Mouse (Mus musculus) lung, postnatal 0 days (tissue): ENCODE data around the gene Gxylt1. TPM values are rescaled to one million over a fixed set of nuclear protein-coding genes. Genes with fewer than 3 reads are reported as not detected.

Experiments used
- ATAC-seq: fragments of 200-750 bp; cut with Nextera tagmentation; 2 replicates; pipeline ENCODE4 v1.8.0; 2017; ENCODE audit warnings: moderate library complexity
- DNase-seq: peaks from one replicate; pipeline ENCODE4 v3.0.0-alpha.2; 2016; ENCODE audit warnings: low spot score
- H3K27ac ChIP-seq: fragments of 300-500 bp; sonication (generic); 2 replicates; pipeline ENCODE4 v1.5.1; 2014; ENCODE audit warnings: antibody characterized with exemption, mild to moderate bottlenecking, low read length, mixed read lengths
- H3K27me3 ChIP-seq: fragments of 300-500 bp; sonication (generic); replicated peaks from 2 replicates; pipeline ENCODE4 v1.6.1; 2014; ENCODE audit warnings: low read length, mixed read lengths; ENCODE audit not compliant: insufficient read depth
- H3K36me3 ChIP-seq: fragments of 300-500 bp; sonication (generic); 2 replicates; pipeline ENCODE4 v1.6.1; 2014; ENCODE audit warnings: low read length, mixed read lengths; ENCODE audit not compliant: insufficient read depth
- H3K4me1 ChIP-seq: fragments of 300-500 bp; sonication (generic); 2 replicates; pipeline ENCODE4 v1.6.1; 2014; ENCODE audit warnings: antibody characterized with exemption, low read depth, low read length, mixed read lengths; ENCODE audit not compliant: insufficient read depth
- H3K4me2 ChIP-seq: fragments of 300-500 bp; sonication (generic); replicated peaks from 2 replicates; pipeline ENCODE4 v1.6.1; 2014; ENCODE audit warnings: low read depth, mild to moderate bottlenecking, low read length, moderate library complexity, mixed read lengths
- H3K4me3 ChIP-seq: fragments of 300-500 bp; sonication (generic); 2 replicates; pipeline ENCODE4 v1.5.1; 2014; ENCODE audit warnings: low read depth, low read length
- H3K9ac ChIP-seq: fragments of 300-500 bp; sonication (generic); replicated peaks from 2 replicates; pipeline ENCODE4 v1.6.1; 2014; ENCODE audit warnings: low read depth, mild to moderate bottlenecking
- H3K9me3 ChIP-seq: fragments of 300-500 bp; sonication (generic); 2 replicates; pipeline ENCODE4 v1.6.1; 2016; ENCODE audit warnings: low read length, mixed read lengths
- CTCF ChIP-seq: IDR thresholded peaks from 2 replicates; pipeline ENCODE4 v1.5.1; 2016; ENCODE audit warnings: antibody characterized with exemption, mild to moderate bottlenecking
- EP300 ChIP-seq: IDR thresholded peaks from 2 replicates; pipeline ENCODE4 v1.6.1; 2016; ENCODE audit warnings: antibody characterized with exemption, mild to moderate bottlenecking, control low read depth
- WGBS: fragments of 180-500 bp; shearing (Covaris S2); extraction: QIAGEN DNeasy Blood & Tissue Kit; methylation state at CpG from one replicate; pipeline ENCODE4 v1.1.7; 2014; 5-methylcytosine and 5-hydroxymethylcytosine counted together
- polyA plus RNA-seq: library from polyadenylated mRNA; unstranded; fragments of >200 nt; fragmentation: Nextera tagmentation; extraction: Ambion mirVana; gene quantifications from 2 replicates; pipeline ENCODE4 v1.2.1, GENCODE M21; 2015

The Gxylt1 gene
- polyA plus RNA-seq, 1 experiment from 2014 or later, result 6.9 TPM

- TF ChIP-seq EP300, result no peak
- no peak for TF ChIP-seq CTCF
- no peak for ATAC-seq
- no peaks in the 10 kb centered on the region for H3K9me3 ChIP-seq
- no peak overlapping the region for H3K9ac ChIP-seq
- H3K36me3 ChIP-seq, result no peaks in the 10 kb centered on the region
- H3K4me1 ChIP-seq, result no peaks in the 10 kb centered on the region
- H3K27ac ChIP-seq, result no peak overlapping the region
- DNase-seq, result no peak
- H3K4me2 ChIP-seq, result no peak overlapping the region
- H3K27me3 ChIP-seq, result no peaks in the 10 kb centered on the region
- H3K4me3 ChIP-seq, result no peak overlapping the region
- WGBS, result 71% methylated on average over 11 of the region's 11 CpGs
Observed at GRCm38 (mm10) chr15:93229028-93229427, 46.0 kb downstream of the Gxylt1 start.

- DNase-seq (no peak), ATAC-seq (no peak)
- no peaks in the 10 kb centered on the region for H3K36me3 ChIP-seq
- H3K9me3 ChIP-seq, result no peaks in the 10 kb centered on the region
- TF ChIP-seq EP300 (no peak), CTCF (no peak)
- WGBS, result 61% methylated on average over 10 of the region's 10 CpGs
- no peaks in the 10 kb centered on the region for H3K4me1 ChIP-seq
- H3K9ac ChIP-seq, result no peak overlapping the region
- no peak overlapping the region for H3K4me2 ChIP-seq
- H3K4me3 ChIP-seq, result no peak overlapping the region
- H3K27me3 ChIP-seq, result no peaks in the 10 kb centered on the region
- no peak overlapping the region for H3K27ac ChIP-seq
Observed at GRCm38 (mm10) chr15:93228375-93228774, 46.6 kb downstream of the Gxylt1 start.

DNA sequence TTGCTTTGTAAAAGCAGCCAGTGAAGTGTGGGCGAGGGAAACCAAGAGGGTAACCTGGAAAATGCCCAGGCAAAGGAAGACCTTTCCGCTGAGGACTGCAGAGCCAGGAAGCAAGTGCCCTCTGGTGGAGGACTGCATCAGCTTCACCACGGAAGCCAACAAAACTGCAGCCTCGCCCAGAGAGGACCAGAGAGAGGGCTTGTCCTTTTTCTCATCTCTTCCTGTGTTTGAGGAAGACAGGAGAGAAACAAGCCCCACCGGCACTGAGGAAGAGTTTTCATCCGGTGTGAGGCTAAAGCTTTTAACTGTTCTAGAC is 47.3 kb downstream of the Gxylt1 start:
- peak; percentile 33; the same call in 1 of the 2 replicates for ATAC-seq
- no peak overlapping the region for H3K27ac ChIP-seq
- H3K4me2 ChIP-seq, result no peak overlapping the region
- DNase-seq, result peak; percentile 22
- 18% methylated on average over 6 of the region's 6 CpGs for WGBS
- H3K4me3 ChIP-seq, result no peak overlapping the region
- no peaks in the 10 kb centered on the region for H3K9me3 ChIP-seq
- no peaks in the 10 kb centered on the region for H3K27me3 ChIP-seq
- no peaks in the 10 kb centered on the region for H3K4me1 ChIP-seq
- H3K9ac ChIP-seq, result no peak overlapping the region
- no peaks in the 10 kb centered on the region for H3K36me3 ChIP-seq
- TF ChIP-seq EP300 (no peak), CTCF (peak; percentile 86)

- Histone ChIP-seq H3K9ac (no peak overlapping the region), H3K9me3 (no peaks in the 10 kb centered on the region), H3K36me3 (no peaks in the 10 kb centered on the region), H3K27ac (no peak overlapping the region), H3K4me2 (no peak overlapping the region), H3K27me3 (no peaks in the 10 kb centered on the region), H3K4me1 (no peaks in the 10 kb centered on the region), H3K4me3 (no peak overlapping the region)
- DNase-seq (no peak), ATAC-seq (no peak)
- TF ChIP-seq CTCF (no peak), EP300 (no peak)
- 95% methylated on average over 10 of the region's 10 CpGs for WGBS
Observed at GRCm38 (mm10) chr15:93226930-93227763, 47.8 kb downstream of the Gxylt1 start.

- no peak for ATAC-seq
- Histone ChIP-seq H3K4me2 (no peak overlapping the region), H3K9me3 (no peaks in the 10 kb centered on the region), H3K36me3 (no peaks in the 10 kb centered on the region), H3K9ac (no peak overlapping the region), H3K4me3 (no peak overlapping the region), H3K4me1 (no peaks in the 10 kb centered on the region), H3K27ac (no peak overlapping the region), H3K27me3 (no peaks in the 10 kb centered on the region)
- no peak for TF ChIP-seq EP300
- TF ChIP-seq CTCF, result peak; percentile 59
- peak; percentile 9 for DNase-seq
- 49% methylated on average over 7 of the region's 7 CpGs for WGBS
Observed at GRCm38 (mm10) chr15:93222475-93222874, 52.5 kb downstream of the Gxylt1 start.

DNA sequence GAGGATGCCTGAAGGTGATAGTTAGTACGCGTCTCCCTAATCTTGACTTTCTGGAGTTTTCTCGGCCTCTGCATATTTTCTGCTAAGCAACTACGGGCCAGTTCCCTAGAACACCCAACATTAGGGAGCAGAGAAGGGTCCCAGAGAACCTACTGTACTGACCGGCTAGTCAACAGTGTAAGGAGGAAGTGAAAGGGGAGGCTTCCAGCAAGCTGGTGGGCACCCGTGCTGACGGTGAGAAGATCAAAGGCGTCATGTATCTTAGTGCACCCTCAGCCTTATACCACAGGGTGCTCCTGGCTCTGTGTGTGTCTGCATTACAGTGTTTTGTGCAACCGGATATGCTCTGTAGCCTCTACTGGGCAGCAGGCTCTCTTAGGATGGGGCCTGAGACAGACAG is 62.4 kb downstream of the Gxylt1 start:
- Histone ChIP-seq H3K27ac (no peak overlapping the region), H3K9ac (no peak overlapping the region), H3K36me3 (no peaks in the 10 kb centered on the region), H3K9me3 (no peaks in the 10 kb centered on the region), H3K27me3 (no peaks in the 10 kb centered on the region), H3K4me2 (no peak overlapping the region), H3K4me1 (no peaks in the 10 kb centered on the region), H3K4me3 (no peak overlapping the region)
- WGBS, result 77% methylated on average over 9 of the region's 9 CpGs
- TF ChIP-seq CTCF (no peak), EP300 (no peak)
- ATAC-seq, result no peak
- DNase-seq, result no peak

GRCm38 (mm10) chr15:93204861-93205260 is 70.1 kb downstream of the Gxylt1 start:
- 66% methylated on average over 1 of the region's 1 CpGs for WGBS

More at GRCm38 (mm10) chr15:93204861-93205260, 70.1 kb downstream of the Gxylt1 start:
- Histone ChIP-seq H3K27me3 (no peaks in the 10 kb centered on the region), H3K9ac (no peak overlapping the region), H3K4me3 (no peak overlapping the region), H3K27ac (no peak overlapping the region), H3K4me2 (no peak overlapping the region), H3K9me3 (no peaks in the 10 kb centered on the region), H3K4me1 (no peaks in the 10 kb centered on the region), H3K36me3 (no peaks in the 10 kb centered on the region)
- DNase-seq, result no peak
- TF ChIP-seq CTCF, result no peak
- no peak for TF ChIP-seq EP300
- ATAC-seq, result no peak
